Mouse (Mus musculus) cerebellum, postnatal 10 days (tissue): ENCODE results near the gene Rps6ka1.
"Not testable (repeated sequence)": the region's sequence is repeated elsewhere in the genome, so short reads cannot be mapped to it uniquely, and the experiment has no call there.

Source experiments
- DNase-seq, 2 experiments: peaks; one replicate each; pipeline ENCODE4 v3.0.0; 2021; ENCODE audit warnings: mixed read lengths in 2 of 2

Gene Rps6ka1

GRCm38 (mm10) chr4:133887672-133888453 is at the start of gene Rps6ka1:
Gene Rps6ka1, minus strand, starts transcription at chr4:133887797.
- DNase-seq = peak; percentile 85 to 87

- DNase-seq = peak; percentile 16 to 19
These were observed 44.2 kb upstream of the Rps6ka1 start for GRCm38 (mm10) chr4:133931785-133932184.

GRCm38 (mm10) chr4:133931349-133931748 is 43.8 kb upstream of the Rps6ka1 start:
- DNase-seq = peak; percentile 34 to 50

- DNase-seq = peak in 1 of 2 experiments; percentile 15
These were observed 41.7 kb upstream of the Rps6ka1 start for GRCm38 (mm10) chr4:133929278-133929670.

- no peak for DNase-seq
These were observed 41.1 kb upstream of the Rps6ka1 start for GRCm38 (mm10) chr4:133928576-133929277.

GRCm38 (mm10) chr4:133925204-133925603 is 37.6 kb upstream of the Rps6ka1 start:
- DNase-seq = no peak

GRCm38 (mm10) chr4:133923743-133924142 is 36.1 kb upstream of the Rps6ka1 start:
- no peak for DNase-seq

- peak; percentile 16 to 29 for DNase-seq
These were observed 30.7 kb upstream of the Rps6ka1 start for GRCm38 (mm10) chr4:133918093-133918825.

GRCm38 (mm10) chr4:133911983-133912382 is 24.4 kb upstream of the Rps6ka1 start:
- DNase-seq = no peak

- peak; percentile 96 to 97 for DNase-seq
These were observed 22.9 kb upstream of the Rps6ka1 start for GRCm38 (mm10) chr4:133910236-133911211.

- no peak for DNase-seq
These were observed 20.5 kb upstream of the Rps6ka1 start for GRCm38 (mm10) chr4:133908051-133908450.

GRCm38 (mm10) chr4:133907086-133907485 is 19.5 kb upstream of the Rps6ka1 start:
- DNase-seq = no peak

GRCm38 (mm10) chr4:133906336-133906735 is 18.7 kb upstream of the Rps6ka1 start:
- DNase-seq = not testable (repeated sequence)

- DNase-seq = no peak
These were observed 17.6 kb upstream of the Rps6ka1 start for GRCm38 (mm10) chr4:133905167-133905566.

- DNase-seq = no peak
These were observed 16.7 kb upstream of the Rps6ka1 start for GRCm38 (mm10) chr4:133904326-133904725.

- no peak for DNase-seq
These were observed 15.8 kb upstream of the Rps6ka1 start for GRCm38 (mm10) chr4:133903372-133903771.

- no peak for DNase-seq
These were observed 14.9 kb upstream of the Rps6ka1 start for GRCm38 (mm10) chr4:133902510-133902909.

GRCm38 (mm10) chr4:133900887-133901286 is 13.3 kb upstream of the Rps6ka1 start:
- no peak for DNase-seq

GRCm38 (mm10) chr4:133900352-133900751 is 12.8 kb upstream of the Rps6ka1 start:
- no peak for DNase-seq

- DNase-seq = no peak
These were observed 11.7 kb upstream of the Rps6ka1 start for GRCm38 (mm10) chr4:133899241-133899800.

- peak; percentile 47 to 59 for DNase-seq
These were observed 10.6 kb upstream of the Rps6ka1 start for GRCm38 (mm10) chr4:133898151-133898550.

GRCm38 (mm10) chr4:133897431-133897891 is 9.9 kb upstream of the Rps6ka1 start:
- DNase-seq = no peak
